Mouse (Mus musculus) heart, embryonic 14.5 days (tissue): ENCODE results near the gene Tagln3. TPM values are rescaled to one million over a fixed set of nuclear protein-coding genes. Genes with fewer than 3 reads are reported as not detected.

Experiments
- ATAC-seq: fragments of 200-750 bp; cut with Nextera tagmentation; 2 replicates; pipeline ENCODE4 v1.8.0; 2017; ENCODE audit warnings: low read depth, moderate TSS enrichment; ENCODE audit not compliant: insufficient number of reproducible peaks, insufficient read depth, low FRiP score
- H3K27ac ChIP-seq, 2 experiments: fragments of 200-500 bp in 1 of 2; fragments of 300-500 bp in 1 of 2; sonication (generic) in 1 of 2; replicated peaks in 1 of 2; 2 replicates each; pipeline ENCODE4 v1.5.1; 2012 to 2014; ENCODE audit warnings: low read depth in 2 of 2, low read length in 2 of 2, control low read depth in 1 of 2, mild to moderate bottlenecking in 1 of 2, mixed read lengths in 1 of 2; ENCODE audit not compliant: control insufficient read depth in 1 of 2, insufficient read depth in 1 of 2
- H3K27me3 ChIP-seq: fragments of 300-500 bp; sonication (generic); 2 replicates; pipeline ENCODE4 v1.6.1; 2014; ENCODE audit warnings: mild to moderate bottlenecking, low read length, control low read depth; ENCODE audit not compliant: control insufficient read depth, insufficient read depth
- H3K36me3 ChIP-seq: fragments of 300-500 bp; sonication (generic); 2 replicates; pipeline ENCODE4 v1.6.1; 2014; ENCODE audit warnings: mild to moderate bottlenecking, control low read depth, low read length, mixed read lengths; ENCODE audit not compliant: control insufficient read depth, insufficient read depth
- H3K4me1 ChIP-seq, 2 experiments: fragments of 200-500 bp in 1 of 2; fragments of 300-500 bp in 1 of 2; sonication (generic) in 1 of 2; 2 replicates each; pipeline ENCODE4 v1.6.1; 2012 to 2014; ENCODE audit warnings: low read length in 2 of 2, control low read depth in 1 of 2, mixed read lengths in 1 of 2; ENCODE audit not compliant: control insufficient read depth in 2 of 2, insufficient read depth in 2 of 2
- H3K4me2 ChIP-seq: fragments of 300-500 bp; sonication (generic); 2 replicates; pipeline ENCODE4 v1.6.1; 2014; ENCODE audit warnings: mild to moderate bottlenecking, low read length
- H3K4me3 ChIP-seq, 2 experiments: fragments of 200-500 bp in 1 of 2; fragments of 300-500 bp in 1 of 2; sonication (generic) in 1 of 2; 2 replicates each; pipeline ENCODE4 v1.5.1; 2012 to 2014; ENCODE audit warnings: low read length in 2 of 2, mild to moderate bottlenecking in 2 of 2, control low read depth in 1 of 2, low read depth in 1 of 2, moderate library complexity in 1 of 2; ENCODE audit not compliant: control insufficient read depth in 1 of 2, insufficient read depth in 1 of 2
- H3K9ac ChIP-seq: fragments of 300-500 bp; sonication (generic); 2 replicates; pipeline ENCODE4 v1.6.1; 2014; ENCODE audit warnings: mild to moderate bottlenecking, low read length
- H3K9me3 ChIP-seq: fragments of 300-500 bp; sonication (generic); 2 replicates; pipeline ENCODE4 v1.6.1; 2016; ENCODE audit warnings: low read length, control low read depth; ENCODE audit not compliant: control insufficient read depth
- WGBS: fragments of 180-500 bp; shearing (Covaris S2); extraction: QIAGEN DNeasy Blood & Tissue Kit; methylation state at CpG from one replicate; pipeline ENCODE4 v1.1.7; 2014; 5-methylcytosine and 5-hydroxymethylcytosine counted together
- polyA plus RNA-seq: library from polyadenylated mRNA; unstranded; fragments of >200 nt; fragmentation: Nextera tagmentation; extraction: Ambion mirVana; gene quantifications from 2 replicates; pipeline ENCODE4 v1.2.1, GENCODE M21; 2014

Gene Tagln3
- polyA plus RNA-seq, 1 experiment from 2014 or later = 4.1 TPM

- no peak for ATAC-seq
- 41% methylated on average over 3 of the region's 3 CpGs for WGBS
- no peak overlapping the region for H3K4me2 ChIP-seq
- H3K9ac ChIP-seq = no peak overlapping the region
- no peaks in the 10 kb centered on the region for H3K9me3 ChIP-seq
- no peaks in the 10 kb centered on the region for H3K36me3 ChIP-seq
- no peak overlapping the region for H3K27ac ChIP-seq
- no peaks in the 10 kb centered on the region; a peak in 1 of 4 replicates for H3K4me1 ChIP-seq
- H3K4me3 ChIP-seq = no peak overlapping the region
- H3K27me3 ChIP-seq = no peaks in the 10 kb centered on the region
Measured at GRCm38 (mm10) chr16:45668178-45668577, 56.2 kb downstream of the Tagln3 start.

GRCm38 (mm10) chr16:45666136-45666535, 58.3 kb downstream of the Tagln3 start:
- Histone ChIP-seq H3K27me3 (no peaks in the 10 kb centered on the region), H3K4me2 (no peak overlapping the region), H3K27ac (no peak overlapping the region), H3K9ac (no peak overlapping the region), H3K9me3 (no peaks in the 10 kb centered on the region), H3K4me3 (no peak overlapping the region), H3K36me3 (no peaks in the 10 kb centered on the region), H3K4me1 (no peaks in the 10 kb centered on the region; a peak in 1 of 4 replicates)
- ATAC-seq = no peak
- 63% methylated on average over 2 of the region's 2 CpGs for WGBS

- no peak overlapping the region for H3K4me2 ChIP-seq
- ATAC-seq = no peak
- H3K4me3 ChIP-seq = no peak overlapping the region
- H3K27ac ChIP-seq = no peak overlapping the region
- H3K27me3 ChIP-seq = no peaks in the 10 kb centered on the region
- no peaks in the 10 kb centered on the region for H3K9me3 ChIP-seq
- no peaks in the 10 kb centered on the region for H3K36me3 ChIP-seq
- H3K9ac ChIP-seq = no peak overlapping the region
- no peaks in the 10 kb centered on the region for H3K4me1 ChIP-seq
Measured at GRCm38 (mm10) chr16:45662381-45662780, 62.0 kb downstream of the Tagln3 start.

Other genes starting within 250 kb of the Tagln3 start
- not detected in 2 replicates for gene Gm609, start 231.6 kb downstream of the Tagln3 start, polyA plus RNA-seq
- not detected in 2 replicates for gene Gm17783, start 192.6 kb downstream of the Tagln3 start, polyA plus RNA-seq
- not detected in 2 replicates for gene Slc9c1, start 189.3 kb downstream of the Tagln3 start, polyA plus RNA-seq
- 0.15 TPM in 1 of 2 replicates, not detected in the other for gene Gcsam, start 114.2 kb downstream of the Tagln3 start, polyA plus RNA-seq
- not detected in 2 replicates for gene BC016579, start 70.5 kb downstream of the Tagln3 start, polyA plus RNA-seq
- gene Tmprss7, start 30.9 kb downstream of the Tagln3 start, polyA plus RNA-seq = not detected in 2 replicates
- gene Abhd10, start 18.3 kb upstream of the Tagln3 start, polyA plus RNA-seq = 27.9 and 29.1 TPM in 2 replicates
- 39.2 and 42.9 TPM in 2 replicates for gene Phldb2, start 229.0 kb upstream of the Tagln3 start, polyA plus RNA-seq